Mouse (Mus musculus) heart, adult 2 months (tissue): ENCODE measurements around the gene Trpm5.

ENCODE experiments used
- CTCF ChIP-seq: fragments of 200-600 bp; IDR thresholded peaks from 2 replicates; pipeline ENCODE4 v1.8.1; 2022; ENCODE audit warnings: antibody characterized with exemption, mild to moderate bottlenecking, moderate library complexity
- POLR2A ChIP-seq: fragments of 200-500 bp; IDR thresholded peaks from 2 replicates; pipeline ENCODE4 v1.6.1; 2011; ENCODE audit warnings: mild to moderate bottlenecking, low read depth, low read length, control low read depth; ENCODE audit not compliant: insufficient read depth

DNA sequence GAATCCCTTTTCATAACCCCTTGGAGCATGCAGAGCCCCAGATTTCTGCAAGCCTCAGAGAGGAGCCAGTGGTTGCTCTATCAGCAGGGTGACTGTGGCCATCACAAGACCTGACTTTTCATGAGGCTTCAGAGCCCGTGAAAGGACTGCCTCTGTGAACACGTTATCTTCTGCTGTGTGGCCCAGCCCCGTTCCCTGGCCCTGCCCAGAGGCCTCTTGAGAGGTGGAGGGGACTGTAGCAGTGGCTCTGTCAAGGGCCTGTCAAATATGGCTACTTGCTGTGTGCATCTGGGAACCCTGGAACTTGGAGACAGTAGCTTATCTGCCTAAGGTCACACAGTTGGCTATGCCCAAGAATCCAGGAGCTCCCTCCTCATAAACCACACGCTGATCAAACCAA lies 17.3 kb upstream of the Trpm5 start:
- TF ChIP-seq CTCF (no peak), POLR2A (no peak)
